Mouse (Mus musculus): ENCODE data around the gene Prf1.
A peak's percentile ranks its signal among the peaks of the same experiment; 100 is the strongest.

The Prf1 gene

GRCm38 (mm10) chr10:61297477-61297876 lies at the start of gene Prf1:
TSS of gene Prf1 (plus strand) at chr10:61297833.
- no peak for DNase-seq (ENCODE audit: extremely low spot score)

- no peak for DNase-seq (ENCODE audit: extremely low spot score)
These were observed 49.0 kb upstream of the Prf1 start for GRCm38 (mm10) chr10:61248596-61249114.

- no peak for DNase-seq (ENCODE audit: extremely low spot score)
These were observed 47.7 kb upstream of the Prf1 start for GRCm38 (mm10) chr10:61249951-61250350.

GRCm38 (mm10) chr10:61254761-61255160 lies 42.9 kb upstream of the Prf1 start:
- no peak for DNase-seq (ENCODE audit: extremely low spot score)

- DNase-seq (ENCODE audit: extremely low spot score): no peak
These were observed 42.4 kb upstream of the Prf1 start for GRCm38 (mm10) chr10:61255190-61255589.

- DNase-seq (ENCODE audit: extremely low spot score): no peak
These were observed 41.0 kb upstream of the Prf1 start for GRCm38 (mm10) chr10:61256665-61257064.

GRCm38 (mm10) chr10:61258131-61258530 lies 39.5 kb upstream of the Prf1 start:
- no peak for DNase-seq (ENCODE audit: extremely low spot score)

- no peak for DNase-seq (ENCODE audit: extremely low spot score)
These were observed 36.1 kb upstream of the Prf1 start for GRCm38 (mm10) chr10:61261229-61262156.

GRCm38 (mm10) chr10:61263606-61264005 lies 34.0 kb upstream of the Prf1 start:
- no peak for DNase-seq (ENCODE audit: extremely low spot score)

GRCm38 (mm10) chr10:61267378-61267777 lies 30.3 kb upstream of the Prf1 start:
- DNase-seq (ENCODE audit: extremely low spot score): no peak

- DNase-seq (ENCODE audit: extremely low spot score): no peak
These were observed 25.5 kb upstream of the Prf1 start for GRCm38 (mm10) chr10:61272089-61272626.

- DNase-seq (ENCODE audit: extremely low spot score): no peak
These were observed 25.0 kb upstream of the Prf1 start for GRCm38 (mm10) chr10:61272631-61273030.

GRCm38 (mm10) chr10:61273081-61273843 lies 24.4 kb upstream of the Prf1 start, which contains the start of gene Adamts14:
TSS of gene Adamts14 (minus strand) at chr10:61273438.
- DNase-seq (ENCODE audit: extremely low spot score): peak; percentile 63

GRCm38 (mm10) chr10:61273844-61274215 lies 23.8 kb upstream of the Prf1 start:
- no peak for DNase-seq (ENCODE audit: extremely low spot score)

- no peak for DNase-seq (ENCODE audit: extremely low spot score)
These were observed 23.1 kb upstream of the Prf1 start for GRCm38 (mm10) chr10:61274532-61274931.

- peak; percentile 55 for DNase-seq (ENCODE audit: extremely low spot score)
These were observed 21.9 kb upstream of the Prf1 start for GRCm38 (mm10) chr10:61275669-61276110.

- no peak for DNase-seq (ENCODE audit: extremely low spot score)
These were observed 20.6 kb upstream of the Prf1 start for GRCm38 (mm10) chr10:61277051-61277450.

GRCm38 (mm10) chr10:61277918-61278674 lies 19.5 kb upstream of the Prf1 start:
- DNase-seq (ENCODE audit: extremely low spot score): no peak

GRCm38 (mm10) chr10:61281115-61281514 lies 16.5 kb upstream of the Prf1 start:
- DNase-seq (ENCODE audit: extremely low spot score): no peak

GRCm38 (mm10) chr10:61284309-61284708 lies 13.3 kb upstream of the Prf1 start:
- DNase-seq (ENCODE audit: extremely low spot score): no peak

- DNase-seq (ENCODE audit: extremely low spot score): no peak
These were observed 12.4 kb upstream of the Prf1 start for GRCm38 (mm10) chr10:61285271-61285670.

All from embryo, embryonic 9.5 days (tissue).